Mouse (Mus musculus): ENCODE measurements around the gene Ms4a10. TPM values are rescaled to one million over a fixed set of nuclear protein-coding genes. Genes with fewer than 3 reads are reported as not detected.

The Ms4a10 gene
- polyA plus RNA-seq, 1 experiment from 2014 or later: 0.32 TPM

DNA sequence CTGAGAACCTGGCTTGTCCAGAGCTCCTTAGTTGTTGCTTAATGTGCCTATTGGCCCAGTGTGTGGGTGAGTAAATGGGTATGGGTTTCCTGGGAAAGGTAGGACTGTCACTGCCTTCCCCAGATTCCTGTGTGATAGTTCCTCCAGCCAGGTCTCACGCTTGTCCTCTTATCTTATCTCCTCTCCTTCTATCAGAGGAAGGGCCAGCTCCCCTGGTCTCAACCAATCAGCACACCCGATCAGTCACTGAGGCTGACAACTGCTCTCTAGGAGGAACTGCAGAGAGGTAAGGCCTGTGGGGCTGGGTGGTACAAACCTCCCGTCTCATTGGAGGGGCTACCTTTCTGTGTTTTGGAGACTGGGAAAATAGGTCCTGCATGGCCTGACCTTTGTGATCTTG lies 35.7 kb downstream of the Ms4a10 start:
- Histone ChIP-seq H3K27me3 (no peaks in the 10 kb centered on the region), H3K4me1 (peaks cover 13% of the 10 kb centered on the region), H3K36me3 (peaks cover 22% of the 10 kb centered on the region), H3K4me2 (replicated peaks) (no peak overlapping the region), H3K9ac (no peak overlapping the region), H3K27ac (replicated peaks) (no peak overlapping the region), H3K9me3 (replicated peaks) (no peaks in the 10 kb centered on the region), H3K4me3 (replicated peaks) (no peak overlapping the region)
- 62% methylated on average over 3 of the region's 3 CpGs for WGBS
- no peak for ATAC-seq (ENCODE audit: insufficient number of reproducible peaks, low FRiP score, low TSS enrichment, low read depth)

DNA sequence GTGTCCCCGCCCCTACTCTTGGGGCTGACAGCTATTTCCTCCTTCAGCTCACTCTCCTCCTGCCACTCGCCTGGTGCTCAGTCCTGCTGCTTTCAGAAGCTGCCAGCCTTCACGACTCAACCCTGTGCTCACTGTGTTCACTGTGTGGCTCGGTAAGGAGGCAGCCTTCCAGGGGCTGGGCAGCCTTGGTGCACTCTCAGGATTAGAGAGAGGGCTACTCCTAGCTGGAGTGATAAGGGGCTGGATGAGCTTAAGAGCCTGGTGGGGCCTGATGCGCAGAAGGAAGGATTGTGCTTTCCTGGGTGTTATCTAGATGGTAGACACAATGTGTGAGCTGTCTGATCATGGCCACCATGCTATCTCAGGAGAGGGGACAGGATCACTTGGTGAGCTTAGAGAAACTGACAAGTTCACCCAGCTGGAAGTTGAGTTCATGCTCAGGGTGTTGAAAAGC lies 37.3 kb downstream of the Ms4a10 start, which contains the start of gene Ptgdr2:
Gene Ptgdr2, plus strand, starts transcription at position 51 of the 454 bp plus-strand sequence.
- no peak within 1 kb of the TSS for H3K27ac ChIP-seq (replicated peaks)
- H3K27me3 ChIP-seq: no peaks in the 10 kb centered on the region
- no peak within 1 kb of the TSS for H3K4me3 ChIP-seq (replicated peaks)
- no peak within 1 kb of the TSS for H3K4me2 ChIP-seq (replicated peaks)
- H3K9ac ChIP-seq: no peak within 1 kb of the TSS
- H3K9me3 ChIP-seq (replicated peaks): no peaks in the 10 kb centered on the region
- WGBS: 52% methylated on average over 5 of the region's 5 CpGs
- H3K36me3 ChIP-seq: peaks cover 6% of the 10 kb centered on the region; the same call in 1 of the 2 replicates
- no peak for ATAC-seq (ENCODE audit: insufficient number of reproducible peaks, low FRiP score, low TSS enrichment, low read depth)
- H3K4me1 ChIP-seq: peaks cover 13% of the 10 kb centered on the region

DNA sequence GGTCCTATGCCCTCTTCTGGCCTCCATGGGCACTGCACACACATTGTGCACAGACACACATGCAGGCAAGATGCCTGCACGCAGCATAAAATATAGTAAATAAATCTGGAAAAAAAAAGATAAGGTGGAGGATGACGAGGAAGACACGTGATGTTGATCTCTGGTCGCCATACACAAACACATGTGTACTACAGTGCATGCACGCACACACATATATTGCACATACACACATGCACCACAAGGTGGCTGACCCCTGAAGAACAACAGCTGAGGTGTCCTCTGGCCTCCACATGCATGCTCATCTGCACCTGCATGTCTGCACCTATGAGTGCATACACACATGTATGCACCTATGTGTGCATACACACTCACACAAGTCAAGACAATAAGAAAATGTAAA lies 38.4 kb downstream of the Ms4a10 start:
- Histone ChIP-seq H3K9ac (no peak overlapping the region), H3K27ac (replicated peaks) (no peak overlapping the region), H3K27me3 (no peaks in the 10 kb centered on the region), H3K36me3 (no peaks in the 10 kb centered on the region), H3K9me3 (replicated peaks) (no peaks in the 10 kb centered on the region), H3K4me1 (peaks cover 11% of the 10 kb centered on the region), H3K4me2 (replicated peaks) (no peak overlapping the region), H3K4me3 (replicated peaks) (no peak overlapping the region)
- ATAC-seq (ENCODE audit: insufficient number of reproducible peaks, low FRiP score, low TSS enrichment, low read depth): no peak
- WGBS: 87% methylated on average over 5 of the region's 5 CpGs

DNA sequence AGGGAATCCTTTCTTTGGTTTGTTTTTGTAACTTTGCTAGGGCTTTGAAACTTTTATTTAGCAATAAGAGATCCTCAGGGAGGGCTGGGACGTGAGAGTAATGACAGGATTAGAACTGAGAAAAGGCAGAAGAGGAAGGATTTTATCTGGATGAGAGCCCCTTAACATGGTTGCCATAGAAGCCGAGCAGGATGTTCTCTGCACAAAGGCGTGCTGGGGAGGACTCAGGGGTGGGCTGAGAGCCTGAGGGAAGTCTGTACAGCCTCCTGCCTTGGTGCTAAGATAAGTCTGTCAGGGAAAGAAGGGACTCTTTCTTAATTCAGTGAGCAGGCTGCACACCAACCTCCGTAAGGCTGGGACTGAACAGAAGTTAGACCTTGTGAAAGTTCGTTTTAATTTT lies 39.4 kb downstream of the Ms4a10 start:
- WGBS: 33% methylated on average over 5 of the region's 5 CpGs
- H3K4me2 ChIP-seq (replicated peaks): no peak overlapping the region
- no peak for ATAC-seq (ENCODE audit: insufficient number of reproducible peaks, low FRiP score, low TSS enrichment, low read depth)
- H3K27me3 ChIP-seq: no peaks in the 10 kb centered on the region
- no peak overlapping the region for H3K9ac ChIP-seq
- no peak overlapping the region for H3K27ac ChIP-seq (replicated peaks)
- H3K4me3 ChIP-seq (replicated peaks): no peak overlapping the region
- H3K9me3 ChIP-seq (replicated peaks): no peaks in the 10 kb centered on the region
- H3K36me3 ChIP-seq: no peaks in the 10 kb centered on the region
- H3K4me1 ChIP-seq: 0 out of 2 replicates have a peak, but pooled peaks cover under 1% of the 10 kb centered on the region

- no peak overlapping the region for H3K27ac ChIP-seq (replicated peaks)
- ATAC-seq (ENCODE audit: insufficient number of reproducible peaks, low FRiP score, low TSS enrichment, low read depth): no peak
Observed at GRCm38 (mm10) chr19:10930641-10931040, 43.8 kb downstream of the Ms4a10 start.

GRCm38 (mm10) chr19:10926666-10927065 lies 47.8 kb downstream of the Ms4a10 start:
- H3K4me1 ChIP-seq: no peaks in the 10 kb centered on the region
- no peak overlapping the region for H3K9ac ChIP-seq
- ATAC-seq (ENCODE audit: insufficient number of reproducible peaks, low FRiP score, low TSS enrichment, low read depth): no peak
- WGBS: 45% methylated on average over 4 of the region's 4 CpGs
- no peak overlapping the region for H3K4me3 ChIP-seq (replicated peaks)
- no peaks in the 10 kb centered on the region for H3K36me3 ChIP-seq
- H3K27ac ChIP-seq (replicated peaks): no peak overlapping the region
- no peak overlapping the region for H3K4me2 ChIP-seq (replicated peaks)
- no peaks in the 10 kb centered on the region for H3K9me3 ChIP-seq (replicated peaks)
- no peaks in the 10 kb centered on the region for H3K27me3 ChIP-seq

More at GRCm38 (mm10) chr19:10930641-10931040, 43.8 kb downstream of the Ms4a10 start:
- Histone ChIP-seq H3K36me3 (no peaks in the 10 kb centered on the region), H3K4me3 (replicated peaks) (no peak overlapping the region), H3K4me2 (replicated peaks) (no peak overlapping the region), H3K9ac (no peak overlapping the region), H3K4me1 (no peaks in the 10 kb centered on the region), H3K9me3 (replicated peaks) (no peaks in the 10 kb centered on the region), H3K27me3 (no peaks in the 10 kb centered on the region)
- WGBS: 81% methylated on average over 2 of the region's 2 CpGs

DNA sequence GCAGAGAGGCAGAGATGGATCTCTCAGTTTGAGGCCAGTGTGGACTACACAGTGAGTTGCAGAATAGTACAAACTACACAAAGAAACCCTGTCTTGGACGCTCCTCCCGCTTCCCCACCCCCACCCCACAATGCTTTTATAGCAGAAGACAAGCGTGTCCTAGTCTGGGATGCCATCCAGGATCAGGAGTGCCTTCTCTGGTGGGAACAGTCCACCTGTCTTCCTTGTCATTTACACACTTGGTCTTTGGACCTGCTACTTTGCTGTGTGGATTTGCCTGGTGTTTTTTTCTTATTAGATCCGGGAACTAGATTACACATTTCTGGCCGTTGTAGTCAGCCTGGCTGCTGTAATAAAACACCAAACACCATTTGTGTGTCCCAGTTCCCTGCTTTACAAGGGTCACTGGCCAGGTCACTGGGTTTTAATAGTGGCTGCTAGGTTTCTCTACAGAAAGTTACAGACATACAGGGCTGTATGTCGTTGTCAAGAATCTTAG lies 48.3 kb downstream of the Ms4a10 start:
- H3K27ac ChIP-seq (replicated peaks): no peak overlapping the region
- WGBS: 34% methylated on average over 6 of the region's 6 CpGs
- no peak for ATAC-seq (ENCODE audit: insufficient number of reproducible peaks, low FRiP score, low TSS enrichment, low read depth)

GRCm38 (mm10) chr19:10924220-10924619 lies 50.2 kb downstream of the Ms4a10 start:
- no peaks in the 10 kb centered on the region for H3K27me3 ChIP-seq
- H3K9ac ChIP-seq: no peak overlapping the region
- no peaks in the 10 kb centered on the region for H3K4me1 ChIP-seq
- no peak overlapping the region for H3K4me2 ChIP-seq (replicated peaks)
- 39% methylated on average over 4 of the region's 4 CpGs for WGBS
- no peaks in the 10 kb centered on the region for H3K36me3 ChIP-seq
- no peak for ATAC-seq (ENCODE audit: insufficient number of reproducible peaks, low FRiP score, low TSS enrichment, low read depth)
- H3K27ac ChIP-seq (replicated peaks): no peak overlapping the region
- H3K9me3 ChIP-seq (replicated peaks): no peaks in the 10 kb centered on the region
- H3K4me3 ChIP-seq (replicated peaks): no peak overlapping the region

More for the DNA sequence above, 48.3 kb downstream of the Ms4a10 start:
- H3K9ac ChIP-seq: no peak overlapping the region
- H3K4me1 ChIP-seq: no peaks in the 10 kb centered on the region
- H3K4me2 ChIP-seq (replicated peaks): no peak overlapping the region
- no peaks in the 10 kb centered on the region for H3K36me3 ChIP-seq
- no peaks in the 10 kb centered on the region for H3K9me3 ChIP-seq (replicated peaks)
- no peaks in the 10 kb centered on the region for H3K27me3 ChIP-seq
- H3K4me3 ChIP-seq (replicated peaks): no peak overlapping the region

DNA sequence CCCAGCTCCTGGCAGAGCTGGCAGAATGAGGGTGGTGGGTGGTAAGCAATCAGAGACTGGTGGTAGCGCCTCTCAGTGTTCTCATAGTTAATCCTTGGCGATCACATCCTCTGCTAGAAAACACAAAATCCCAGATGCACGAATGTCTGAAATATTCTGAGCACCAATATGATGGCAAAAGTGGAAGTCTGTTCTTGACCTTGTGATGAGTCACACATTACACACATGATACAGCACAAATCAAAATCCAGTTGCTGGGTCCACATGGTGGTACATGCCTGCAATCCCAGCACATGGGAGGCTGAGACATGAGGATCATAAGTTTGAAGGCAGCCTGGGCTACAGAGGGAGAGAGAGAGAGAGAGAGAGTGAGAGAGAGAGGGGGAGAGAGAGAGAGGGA lies 53.4 kb downstream of the Ms4a10 start:
- WGBS: 79% methylated on average over 3 of the region's 3 CpGs
- H3K9ac ChIP-seq: no peak overlapping the region
- no peak overlapping the region for H3K4me2 ChIP-seq (replicated peaks)
- H3K27ac ChIP-seq (replicated peaks): no peak overlapping the region
- H3K4me1 ChIP-seq: no peaks in the 10 kb centered on the region
- no peaks in the 10 kb centered on the region for H3K36me3 ChIP-seq
- no peaks in the 10 kb centered on the region for H3K9me3 ChIP-seq (replicated peaks)
- H3K27me3 ChIP-seq: no peaks in the 10 kb centered on the region; the same call in 1 of the 2 replicates
- ATAC-seq (ENCODE audit: insufficient number of reproducible peaks, low FRiP score, low TSS enrichment, low read depth): no peak
- H3K4me3 ChIP-seq (replicated peaks): no peak overlapping the region

DNA sequence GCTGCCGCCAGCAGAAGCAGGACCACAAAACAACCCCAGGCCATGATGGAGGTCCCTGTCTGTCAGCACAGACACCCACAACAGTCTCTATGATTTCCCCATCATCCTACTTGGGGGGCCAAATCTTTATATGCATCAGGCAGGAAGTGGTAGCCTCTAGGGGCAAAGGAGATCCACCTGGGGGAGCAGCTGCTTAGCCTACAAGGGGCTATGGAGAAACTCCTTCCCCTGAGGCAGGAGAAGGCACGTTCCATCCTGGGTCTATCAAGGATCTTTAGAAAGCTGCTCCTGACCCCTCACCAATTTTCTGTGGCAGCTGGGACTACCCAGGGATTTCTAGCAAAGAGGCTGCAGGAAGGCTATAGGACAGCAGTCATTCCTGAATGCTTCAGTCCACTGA lies 53.9 kb downstream of the Ms4a10 start, which contains the start of gene Zp1:
Gene Zp1, minus strand, starts transcription at position 101 of the 400 bp plus-strand sequence.
- no peaks in the 10 kb centered on the region for H3K4me1 ChIP-seq
- H3K9ac ChIP-seq: no peak within 1 kb of the TSS
- WGBS: 35% methylated on average over 2 of the region's 2 CpGs
- H3K27ac ChIP-seq (replicated peaks): no peak within 1 kb of the TSS
- H3K4me2 ChIP-seq (replicated peaks): no peak within 1 kb of the TSS
- H3K36me3 ChIP-seq: no peaks in the 10 kb centered on the region
- H3K4me3 ChIP-seq (replicated peaks): no peak within 1 kb of the TSS
- H3K9me3 ChIP-seq (replicated peaks): no peaks in the 10 kb centered on the region
- no peaks in the 10 kb centered on the region; the same call in 1 of the 2 replicates for H3K27me3 ChIP-seq
- ATAC-seq (ENCODE audit: insufficient number of reproducible peaks, low FRiP score, low TSS enrichment, low read depth): no peak

- no peak overlapping the region for H3K9ac ChIP-seq
- no peaks in the 10 kb centered on the region for H3K9me3 ChIP-seq (replicated peaks)
- H3K4me1 ChIP-seq: no peaks in the 10 kb centered on the region
- H3K4me2 ChIP-seq (replicated peaks): no peak overlapping the region
- H3K4me3 ChIP-seq (replicated peaks): no peak overlapping the region
- WGBS: 85% methylated on average over 10 of the region's 10 CpGs
- H3K27ac ChIP-seq (replicated peaks): no peak overlapping the region
- no peaks in the 10 kb centered on the region for H3K36me3 ChIP-seq
- H3K27me3 ChIP-seq: no peaks in the 10 kb centered on the region; the same call in 1 of the 2 replicates
- ATAC-seq (ENCODE audit: insufficient number of reproducible peaks, low FRiP score, low TSS enrichment, low read depth): no peak; the same call in 1 of the 2 replicates
Observed at GRCm38 (mm10) chr19:10918321-10918991, 56.0 kb downstream of the Ms4a10 start.

Data from embryonic facial prominence, embryonic 15.5 days (tissue).